Mouse (Mus musculus) liver, postnatal 0 days (tissue): ENCODE measurements around the gene Mrps34.
"Not testable (repeated sequence)": the region's sequence is repeated elsewhere in the genome, so short reads cannot be mapped to it uniquely, and the experiment has no call there.

Source experiments
- CTCF ChIP-seq: sonication (generic); IDR thresholded peaks from 2 replicates; pipeline ENCODE4 v1.5.1; 2016; ENCODE audit warnings: antibody characterized with exemption, low read depth
- EP300 ChIP-seq: IDR thresholded peaks from 2 replicates; pipeline ENCODE4 v1.6.1; 2016; ENCODE audit warnings: antibody characterized with exemption, low read depth, mild to moderate bottlenecking

GRCm38 (mm10) chr17:24943589-24943988 lies 48.7 kb downstream of the Mrps34 start:
- not testable (repeated sequence) for TF ChIP-seq CTCF, EP300
